Mouse (Mus musculus): Measurements from ENCODE around the gene Tmem213. TPM values are rescaled to one million over a fixed set of nuclear protein-coding genes. Genes with fewer than 3 reads are reported as not detected.

The Tmem213 gene
- polyA plus RNA-seq, 1 experiment from 2014 or later = not detected

GRCm38 (mm10) chr6:38164705-38165104 lies 55.6 kb downstream of the Tmem213 start:
- WGBS = 89% methylated on average over 6 of the region's 6 CpGs
- TF ChIP-seq CTCF (IDR thresholded peaks at IDR 0.05; ENCODE audit: low read depth) = no peak
- ATAC-seq = no peak
- Histone ChIP-seq H3K4me2 (replicated peaks; ENCODE audit: low read depth) (no peak overlapping the region), H3K4me1 (replicated peaks; ENCODE audit: control insufficient read depth, insufficient read depth, low read length) (no peaks in the 10 kb centered on the region), H3K9ac (ENCODE audit: low read depth, low read length) (no peak overlapping the region), H3K36me3 (ENCODE audit: control insufficient read depth, insufficient read depth) (no peaks in the 10 kb centered on the region), H3K27ac (ENCODE audit: low read depth, low read length) (no peak overlapping the region), H3K27me3 (replicated peaks; ENCODE audit: control insufficient read depth, insufficient read depth, low read length) (no peaks in the 10 kb centered on the region), H3K9me3 (ENCODE audit: control insufficient read depth) (no peaks in the 10 kb centered on the region), H3K4me3 (ENCODE audit: low read depth, low read length) (no peak overlapping the region)

- no peak for TF ChIP-seq CTCF (IDR thresholded peaks at IDR 0.05; ENCODE audit: low read depth)
- ATAC-seq = no peak
- Histone ChIP-seq H3K27ac (ENCODE audit: low read depth, low read length) (no peak overlapping the region; the same call in 1 of the 2 replicates), H3K4me2 (replicated peaks; ENCODE audit: low read depth) (no peak overlapping the region), H3K9ac (ENCODE audit: low read depth, low read length) (no peak overlapping the region), H3K36me3 (ENCODE audit: control insufficient read depth, insufficient read depth) (no peaks in the 10 kb centered on the region), H3K27me3 (replicated peaks; ENCODE audit: control insufficient read depth, insufficient read depth, low read length) (no peaks in the 10 kb centered on the region), H3K4me3 (ENCODE audit: low read depth, low read length) (no peak overlapping the region), H3K4me1 (replicated peaks; ENCODE audit: control insufficient read depth, insufficient read depth, low read length) (no peaks in the 10 kb centered on the region), H3K9me3 (ENCODE audit: control insufficient read depth) (no peaks in the 10 kb centered on the region)
- WGBS = 76% methylated on average over 6 of the region's 6 CpGs
Observed at GRCm38 (mm10) chr6:38165385-38165784, 56.3 kb downstream of the Tmem213 start.

Other genes with a start within 250 kb of the Tmem213 start
- gene Trim24, start 238.4 kb upstream of the Tmem213 start, polyA plus RNA-seq (2015; fragmentation: Nextera tagmentation; extraction: Ambion mirVana) = 5.3 and 6.1 TPM in 2 replicates
- gene Svopl, start 62.3 kb upstream of the Tmem213 start, polyA plus RNA-seq (2015; fragmentation: Nextera tagmentation; extraction: Ambion mirVana) = 0.68 and 0.94 TPM in 2 replicates
- 0.26 and 0.37 TPM in 2 replicates for gene Atp6v0a4, start 15.3 kb downstream of the Tmem213 start, polyA plus RNA-seq (2015; fragmentation: Nextera tagmentation; extraction: Ambion mirVana)
- 0.52 and 0.58 TPM in 2 replicates for gene D630045J12Rik, start 144.8 kb downstream of the Tmem213 start, polyA plus RNA-seq (2015; fragmentation: Nextera tagmentation; extraction: Ambion mirVana)
- 1.6 TPM in 2 replicates for gene Zc3hav1l, start 190.0 kb downstream of the Tmem213 start, polyA plus RNA-seq (2015; fragmentation: Nextera tagmentation; extraction: Ambion mirVana)
- 22.7 and 22.8 TPM in 2 replicates for gene Zc3hav1, start 245.3 kb downstream of the Tmem213 start, polyA plus RNA-seq (2015; fragmentation: Nextera tagmentation; extraction: Ambion mirVana)

Data from intestine, postnatal 0 days (tissue).